Mouse (Mus musculus) spleen, adult 2 months (tissue): ENCODE measurements around the gene Creb5. TPM values are rescaled to one million over a fixed set of nuclear protein-coding genes. Genes with fewer than 3 reads are reported as not detected.

ENCODE experiments used
- DNase-seq, 2 experiments: peaks; one replicate each; pipeline versions ENCODE4 v3.0.0 to v3.0.0-alpha.2; 2012 to 2021; ENCODE audit warnings: low spot score in 2 of 2, low read depth in 1 of 2
- H3K27ac ChIP-seq: fragments of 200-500 bp; 2 replicates; pipeline ENCODE4 v1.5.1; 2012; ENCODE audit warnings: low read length, inconsistent platforms; ENCODE audit not compliant: insufficient read depth
- H3K27me3 ChIP-seq: fragments of 200-500 bp; 2 replicates; pipeline ENCODE4 v1.6.1; 2012; ENCODE audit warnings: mild to moderate bottlenecking, moderate library complexity, low read length, inconsistent platforms; ENCODE audit not compliant: control insufficient read depth, insufficient read depth
- H3K36me3 ChIP-seq: fragments of 200-500 bp; 2 replicates; pipeline ENCODE4 v1.6.1; 2012; ENCODE audit warnings: mild to moderate bottlenecking, low read length, inconsistent platforms; ENCODE audit not compliant: control insufficient read depth, insufficient read depth
- H3K4me1 ChIP-seq: fragments of 200-500 bp; 2 replicates; pipeline ENCODE4 v1.6.1; 2011; ENCODE audit warnings: inconsistent platforms; ENCODE audit not compliant: control insufficient read depth, insufficient read depth, insufficient read length
- H3K4me3 ChIP-seq: fragments of 200-500 bp; 2 replicates; pipeline ENCODE4 v1.5.1; 2011; ENCODE audit warnings: mild to moderate bottlenecking, inconsistent platforms; ENCODE audit not compliant: insufficient read depth, insufficient read length; ENCODE audit errors: extremely low read depth
- CTCF ChIP-seq: fragments of 200-500 bp; IDR thresholded peaks from 2 replicates; pipeline ENCODE4 v1.5.1; 2011; ENCODE audit warnings: mild to moderate bottlenecking, inconsistent platforms; ENCODE audit not compliant: insufficient read depth, insufficient read length, insufficient replicate concordance; ENCODE audit errors: extremely low read depth
- POLR2A ChIP-seq: fragments of 200-500 bp; IDR thresholded peaks from 2 replicates; pipeline ENCODE4 v1.6.1; 2011; ENCODE audit warnings: low read depth, low read length, inconsistent platforms
- WGBS: fragments of 180-500 bp; shearing (Covaris S2); methylation state at CpG from one replicate; pipeline ENCODE4 v1.1.7; 2018; 5-methylcytosine and 5-hydroxymethylcytosine counted together
- polyA plus RNA-seq: library from polyadenylated mRNA; depleted of rRNA; stranded (reverse); fragments of >200 nt; gene quantifications from 2 replicates; pipeline ENCODE4 v1.2.3, GENCODE M21; 2012

Gene Creb5
- polyA plus RNA-seq, 1 experiment = 0.37 TPM

DNA sequence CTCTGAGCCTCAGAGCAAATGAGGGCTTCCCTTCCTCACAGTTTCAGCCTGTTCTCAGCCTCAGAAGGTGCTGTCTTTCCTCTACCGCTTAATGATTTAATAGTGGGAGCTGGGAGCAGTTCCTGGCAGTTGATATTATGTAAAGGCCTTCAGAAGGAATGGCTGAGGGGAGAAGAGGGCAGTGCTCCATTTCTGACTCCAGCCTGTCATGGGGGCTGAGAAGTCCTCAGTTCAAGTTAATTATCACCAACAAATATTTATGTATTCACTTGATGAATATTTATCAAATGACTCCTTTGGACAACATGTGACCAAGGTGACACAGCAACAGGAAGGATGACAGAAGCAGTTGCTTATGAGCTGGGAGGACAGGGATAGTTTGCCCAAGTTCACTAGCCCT is 214.2 kb downstream of the Creb5 start:
- H3K4me1 ChIP-seq = no peaks in the 10 kb centered on the region; the same call in 1 of the 2 replicates
- no peak overlapping the region for H3K4me3 ChIP-seq
- TF ChIP-seq CTCF = no peak
- no peak for TF ChIP-seq POLR2A
- no peak overlapping the region for H3K27ac ChIP-seq
- H3K27me3 ChIP-seq = no peaks in the 10 kb centered on the region
- no peaks in the 10 kb centered on the region for H3K36me3 ChIP-seq
- WGBS = 80% methylated on average over 1 of the region's 1 CpGs
- no peak for DNase-seq

DNA sequence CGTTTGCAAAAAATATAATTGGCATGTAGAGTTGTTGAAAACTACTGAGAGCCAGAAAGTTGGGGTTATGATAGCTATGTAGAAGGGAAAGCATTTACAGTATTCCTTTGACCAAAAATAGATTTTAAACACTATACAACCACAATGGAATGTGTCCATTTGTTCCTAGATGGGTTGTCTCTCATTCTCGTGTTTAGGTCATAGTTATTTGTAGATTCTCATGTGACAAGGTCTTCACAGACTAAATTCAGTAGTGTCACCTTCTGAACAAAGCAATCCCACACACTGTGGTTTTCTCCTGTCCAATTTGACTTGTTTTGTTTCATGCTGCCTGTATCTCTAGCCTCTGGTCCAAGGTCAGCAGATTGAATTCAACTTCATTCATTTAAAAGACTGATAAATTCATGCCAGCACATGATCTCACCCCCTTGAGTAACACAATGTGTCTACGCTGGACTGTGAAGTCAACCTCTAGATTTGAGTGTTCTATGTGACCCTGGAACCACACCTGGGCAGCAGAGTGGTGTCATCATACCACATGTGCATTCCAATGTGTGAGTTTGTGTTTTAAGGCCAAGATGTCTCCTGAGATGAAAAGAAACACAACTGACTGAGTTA is 220.0 kb downstream of the Creb5 start:
- no peak for DNase-seq
- TF ChIP-seq CTCF (no peak), POLR2A (no peak)
- WGBS = 70% methylated on average over 3 of the region's 3 CpGs
- no peaks in the 10 kb centered on the region for H3K4me1 ChIP-seq
- H3K4me3 ChIP-seq = no peak overlapping the region
- H3K36me3 ChIP-seq = no peaks in the 10 kb centered on the region
- no peak overlapping the region for H3K27ac ChIP-seq
- H3K27me3 ChIP-seq = no peaks in the 10 kb centered on the region

DNA sequence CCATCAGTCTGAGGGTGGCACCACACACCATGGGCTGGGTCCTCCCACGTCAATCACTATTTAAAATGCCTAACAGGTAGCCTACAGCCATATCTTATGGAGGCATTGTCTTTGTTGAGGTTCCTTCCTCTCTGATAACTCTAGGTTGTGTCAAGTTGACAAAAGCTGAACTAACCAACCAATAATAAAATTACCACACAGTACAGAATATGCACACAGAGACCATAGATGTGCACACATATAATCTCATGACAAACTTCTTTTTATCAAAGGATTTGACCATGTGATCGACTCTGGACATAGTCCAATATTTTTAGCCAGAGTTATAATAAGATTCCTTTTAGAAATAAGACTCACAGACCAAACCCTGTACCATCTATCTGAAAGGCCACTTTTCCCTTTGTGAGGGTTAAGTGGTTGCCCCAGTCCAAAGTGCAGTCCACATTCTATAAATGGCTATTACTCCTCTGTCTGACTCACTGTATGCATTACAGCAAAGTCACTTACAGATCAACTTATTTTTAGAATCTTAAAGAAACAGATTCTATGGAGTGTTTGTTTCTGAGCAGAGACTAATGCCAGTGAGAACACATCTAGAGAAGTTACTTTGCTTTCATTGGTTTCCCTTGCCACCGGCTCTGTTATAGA is 221.9 kb downstream of the Creb5 start:
- 88% methylated on average over 3 of the region's 3 CpGs for WGBS
- Histone ChIP-seq H3K4me1 (no peaks in the 10 kb centered on the region), H3K27ac (no peak overlapping the region), H3K27me3 (no peaks in the 10 kb centered on the region), H3K4me3 (no peak overlapping the region), H3K36me3 (no peaks in the 10 kb centered on the region)
- no peak for DNase-seq
- TF ChIP-seq CTCF (no peak), POLR2A (no peak)

DNA sequence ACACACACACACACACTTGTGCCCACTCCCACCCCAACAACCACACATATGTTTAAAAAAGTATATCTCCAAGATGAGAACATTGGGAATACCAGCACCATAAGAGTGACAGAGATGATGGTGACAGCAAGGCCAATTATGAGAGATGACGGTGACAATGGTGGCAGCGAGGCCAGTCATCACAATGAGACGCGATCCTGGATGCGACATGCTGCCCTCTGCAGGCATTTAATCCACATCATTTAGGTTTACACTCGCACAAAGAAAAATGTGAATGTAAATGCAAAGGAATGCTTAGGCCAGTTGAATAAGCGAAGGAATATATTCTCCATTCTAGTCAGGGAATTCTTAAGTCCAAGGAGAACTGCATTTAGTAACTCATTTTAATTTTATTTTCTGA is 222.9 kb downstream of the Creb5 start:
- 63% methylated on average over 7 of the region's 7 CpGs for WGBS
- Histone ChIP-seq H3K4me3 (no peak overlapping the region), H3K27me3 (no peaks in the 10 kb centered on the region), H3K27ac (no peak overlapping the region), H3K4me1 (no peaks in the 10 kb centered on the region), H3K36me3 (no peaks in the 10 kb centered on the region)
- TF ChIP-seq CTCF = no peak
- DNase-seq = no peak

DNA sequence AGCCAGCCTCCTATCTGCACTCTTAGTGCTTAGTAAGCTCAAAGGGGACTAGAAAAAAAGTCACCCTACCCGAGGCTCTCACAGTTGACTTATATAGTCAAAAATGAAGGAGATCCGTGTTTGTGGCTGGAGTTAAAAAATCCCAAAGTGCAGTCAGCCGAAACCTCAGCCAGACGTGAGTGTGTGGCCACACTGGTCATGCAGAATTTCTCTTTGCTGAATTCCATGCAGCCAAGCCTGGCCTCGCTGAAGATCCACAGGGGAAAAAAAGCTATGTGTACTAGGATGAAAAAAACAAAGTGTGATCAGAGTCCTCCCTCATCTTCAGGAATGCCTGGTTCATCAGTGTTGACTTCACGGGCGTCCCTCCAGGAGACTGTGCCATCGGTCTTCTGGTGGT is 225.2 kb downstream of the Creb5 start:
- DNase-seq = no peak
- H3K4me1 ChIP-seq = no peaks in the 10 kb centered on the region
- H3K36me3 ChIP-seq = no peaks in the 10 kb centered on the region
- WGBS = 84% methylated on average over 8 of the region's 8 CpGs
- H3K27me3 ChIP-seq = no peaks in the 10 kb centered on the region
- no peak overlapping the region for H3K27ac ChIP-seq
- H3K4me3 ChIP-seq = no peak overlapping the region
- TF ChIP-seq CTCF (no peak), POLR2A (no peak)

DNA sequence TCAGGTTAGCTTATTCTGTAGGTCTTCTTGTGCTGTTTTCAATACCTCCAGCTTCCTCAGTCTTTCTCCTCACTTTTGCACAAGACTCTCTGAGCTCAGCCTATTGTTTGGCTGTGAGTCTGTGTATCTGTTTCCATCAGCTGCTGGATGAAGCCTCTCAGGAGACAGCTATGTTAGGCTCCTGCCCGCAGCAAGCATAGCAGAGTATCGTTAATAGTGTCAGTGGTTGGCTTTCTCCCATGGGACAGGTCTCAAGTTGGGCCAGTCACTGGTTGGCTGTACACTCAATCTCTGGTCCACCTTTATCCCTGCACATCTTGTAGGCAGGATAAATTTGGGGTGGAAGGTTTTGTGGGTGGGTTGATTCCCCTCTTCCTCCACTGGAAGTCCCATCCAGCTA is 226.3 kb downstream of the Creb5 start:
- WGBS = 66% methylated on average over 2 of the region's 2 CpGs
- no peaks in the 10 kb centered on the region for H3K36me3 ChIP-seq
- H3K4me1 ChIP-seq = no peaks in the 10 kb centered on the region
- TF ChIP-seq CTCF (no peak), POLR2A (no peak)
- no peaks in the 10 kb centered on the region for H3K27me3 ChIP-seq
- no peak overlapping the region for H3K4me3 ChIP-seq
- no peak overlapping the region for H3K27ac ChIP-seq
- no peak for DNase-seq

DNA sequence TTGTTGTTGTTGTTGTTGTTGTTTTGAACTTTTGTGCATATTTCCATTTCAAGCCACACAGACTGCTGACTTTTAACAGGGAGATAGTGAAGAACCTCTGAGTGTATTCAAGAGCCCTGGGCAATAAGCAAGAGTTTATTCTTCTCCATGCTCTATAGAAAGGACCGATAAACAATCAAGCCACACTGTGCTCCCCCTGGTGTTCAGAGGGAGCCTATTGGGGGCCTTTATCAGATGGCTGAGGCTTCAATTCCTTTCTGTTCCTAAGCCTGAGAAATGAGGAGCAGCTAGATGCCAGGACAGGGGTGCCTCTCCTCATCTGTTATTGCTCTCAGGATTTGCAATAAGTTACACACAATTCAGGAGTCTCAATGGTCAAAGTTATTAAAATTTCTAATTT is 227.8 kb downstream of the Creb5 start:
- Histone ChIP-seq H3K4me3 (no peak overlapping the region), H3K4me1 (no peaks in the 10 kb centered on the region), H3K27ac (no peak overlapping the region), H3K27me3 (no peaks in the 10 kb centered on the region), H3K36me3 (no peaks in the 10 kb centered on the region)
- DNase-seq = peak in 1 of 2 experiments; percentile 11
- TF ChIP-seq POLR2A = no peak
- TF ChIP-seq CTCF = no peak
- WGBS = 38% methylated on average over 1 of the region's 1 CpGs
